Mouse (Mus musculus) midbrain, embryonic 14.5 days (tissue): ENCODE measurements around the gene Epha4. TPM values are rescaled to one million over a fixed set of nuclear protein-coding genes. Genes with fewer than 3 reads are reported as not detected.
A peak's percentile ranks its signal among the peaks of the same experiment; 100 is the strongest.

ENCODE experiments used
- ATAC-seq: fragments of 200-750 bp; cut with Nextera tagmentation; 2 replicates; pipeline ENCODE4 v1.8.0; 2017; ENCODE audit warnings: moderate number of reproducible peaks, moderate library complexity; ENCODE audit not compliant: low FRiP score, low TSS enrichment
- DNase-seq: peaks from one replicate; pipeline ENCODE4 v3.0.0-alpha.2; 2015
- H3K27ac ChIP-seq: fragments of 300-500 bp; sonication (generic); replicated peaks from 2 replicates; pipeline ENCODE4 v1.5.1; 2014; ENCODE audit warnings: mild to moderate bottlenecking, low read depth, low read length, moderate library complexity
- H3K27me3 ChIP-seq: fragments of 300-500 bp; sonication (generic); 2 replicates; pipeline ENCODE4 v1.6.1; 2014; ENCODE audit warnings: low read length, control low read depth, mixed read lengths; ENCODE audit not compliant: control insufficient read depth, insufficient read depth
- H3K36me3 ChIP-seq: fragments of 300-500 bp; sonication (generic); 2 replicates; pipeline ENCODE4 v1.6.1; 2014; ENCODE audit warnings: low read length, control low read depth; ENCODE audit not compliant: control insufficient read depth, insufficient read depth
- H3K4me1 ChIP-seq: fragments of 300-500 bp; sonication (generic); 2 replicates; pipeline ENCODE4 v1.6.1; 2014; ENCODE audit warnings: mild to moderate bottlenecking, antibody characterized with exemption, low read length, control low read depth; ENCODE audit not compliant: control insufficient read depth, insufficient read depth
- H3K4me2 ChIP-seq: fragments of 300-500 bp; sonication (generic); 2 replicates; pipeline ENCODE4 v1.6.1; 2014; ENCODE audit warnings: mild to moderate bottlenecking, low read length, moderate library complexity
- H3K4me3 ChIP-seq: fragments of 300-500 bp; sonication (generic); replicated peaks from 2 replicates; pipeline ENCODE4 v1.5.1; 2014; ENCODE audit warnings: low read depth, low read length
- H3K9ac ChIP-seq: fragments of 300-500 bp; sonication (generic); replicated peaks from 2 replicates; pipeline ENCODE4 v1.6.1; 2014; ENCODE audit warnings: mild to moderate bottlenecking, low read length, moderate library complexity
- H3K9me3 ChIP-seq: fragments of 300-500 bp; sonication (generic); 2 replicates; pipeline ENCODE4 v1.6.1; 2016; ENCODE audit warnings: low read length, control low read depth, mixed read lengths; ENCODE audit not compliant: control insufficient read depth
- whole genome bisulfite sequencing: fragments of 180-500 bp; shearing (Covaris S2); extraction: QIAGEN DNeasy Blood & Tissue Kit; methylation state at CpG from one replicate; pipeline ENCODE4 v1.1.7; 2014; 5-methylcytosine and 5-hydroxymethylcytosine counted together
- polyA plus RNA-seq: library from polyadenylated mRNA; unstranded; fragments of >200 nt; fragmentation: Nextera tagmentation; extraction: Ambion mirVana; gene quantifications from 2 replicates; pipeline ENCODE4 v1.2.1, GENCODE M21; 2014

The Epha4 gene
- polyA plus RNA-seq, 1 experiment from 2014 or later: 46.5 TPM

- H3K27me3 ChIP-seq: no peaks in the 10 kb centered on the region
- peak overlapping the region; percentile 62 for H3K4me3 ChIP-seq
- peak; percentile 32 for ATAC-seq
- peak; percentile 81 for DNase-seq
- under 1% methylated on average over 45 of the region's 45 CpGs for WGBS
- no peaks in the 10 kb centered on the region for H3K9me3 ChIP-seq
- H3K27ac ChIP-seq: peak overlapping the region; percentile 88
- peak overlapping the region; percentile 69 for H3K4me2 ChIP-seq
- H3K36me3 ChIP-seq: no peaks in the 10 kb centered on the region; the same call in 1 of the 2 replicates
- peak overlapping the region; percentile 64 for H3K9ac ChIP-seq
- H3K4me1 ChIP-seq: peaks cover 24% of the 10 kb centered on the region
These were observed 444 bp downstream of the Epha4 start for GRCm38 (mm10) chr1:77514325-77514962.

GRCm38 (mm10) chr1:77513959-77514324 lies 946 bp downstream of the Epha4 start:
- H3K9ac ChIP-seq: peak overlapping the region; percentile 64
- no peaks in the 10 kb centered on the region for H3K9me3 ChIP-seq
- ATAC-seq (no peak), DNase-seq (no peak)
- no peaks in the 10 kb centered on the region; the same call in 1 of the 2 replicates for H3K36me3 ChIP-seq
- under 1% methylated on average over 9 of the region's 9 CpGs for WGBS
- peak overlapping the region; percentile 88 for H3K27ac ChIP-seq
- peak overlapping the region; percentile 62 for H3K4me3 ChIP-seq
- peaks cover 24% of the 10 kb centered on the region for H3K4me1 ChIP-seq
- H3K27me3 ChIP-seq: no peaks in the 10 kb centered on the region
- peak overlapping the region; percentile 69 for H3K4me2 ChIP-seq

- Histone ChIP-seq H3K4me1 (peaks cover 24% of the 10 kb centered on the region), H3K27me3 (no peaks in the 10 kb centered on the region), H3K9me3 (no peaks in the 10 kb centered on the region), H3K9ac (peak overlapping the region; percentile 64), H3K27ac (peak overlapping the region; percentile 88), H3K4me3 (peak overlapping the region; percentile 62), H3K36me3 (no peaks in the 10 kb centered on the region; the same call in 1 of the 2 replicates), H3K4me2 (peak overlapping the region; percentile 69)
- peak; percentile 85 for DNase-seq
- WGBS: under 1% methylated on average over 27 of the region's 27 CpGs
- ATAC-seq: peak; percentile 38
These were observed 1.4 kb downstream of the Epha4 start for GRCm38 (mm10) chr1:77513411-77513941.

GRCm38 (mm10) chr1:77512431-77513195 lies 2.3 kb downstream of the Epha4 start:
- H3K4me3 ChIP-seq: peak overlapping the region; percentile 62
- H3K9me3 ChIP-seq: no peaks in the 10 kb centered on the region
- under 1% methylated on average over 20 of the region's 20 CpGs for WGBS
- DNase-seq (peak; percentile 76), ATAC-seq (no peak)
- H3K4me2 ChIP-seq: peak overlapping the region; percentile 69
- H3K27ac ChIP-seq: peak overlapping the region; percentile 88
- peaks cover 24% of the 10 kb centered on the region for H3K4me1 ChIP-seq
- no peaks in the 10 kb centered on the region; the same call in 1 of the 2 replicates for H3K36me3 ChIP-seq
- H3K9ac ChIP-seq: peak overlapping the region; percentile 64
- no peaks in the 10 kb centered on the region for H3K27me3 ChIP-seq

- peak overlapping the region; percentile 64 for H3K9ac ChIP-seq
- H3K4me3 ChIP-seq: peak overlapping the region; percentile 62
- H3K36me3 ChIP-seq: no peaks in the 10 kb centered on the region; the same call in 1 of the 2 replicates
- H3K27me3 ChIP-seq: no peaks in the 10 kb centered on the region
- DNase-seq (no peak), ATAC-seq (no peak)
- H3K4me2 ChIP-seq: peak overlapping the region; percentile 69
- 5% methylated on average over 4 of the region's 4 CpGs for WGBS
- peaks cover 25% of the 10 kb centered on the region for H3K4me1 ChIP-seq
- H3K27ac ChIP-seq: peak overlapping the region; percentile 88
- no peaks in the 10 kb centered on the region for H3K9me3 ChIP-seq
These were observed 2.9 kb downstream of the Epha4 start for GRCm38 (mm10) chr1:77512059-77512407.

GRCm38 (mm10) chr1:77511372-77512058 lies 3.4 kb downstream of the Epha4 start:
- H3K9ac ChIP-seq: peak overlapping the region; percentile 64
- no peaks in the 10 kb centered on the region for H3K9me3 ChIP-seq
- H3K4me3 ChIP-seq: peak overlapping the region; percentile 62
- whole genome bisulfite sequencing: 37% methylated on average over 10 of the region's 10 CpGs
- peak overlapping the region; percentile 69 for H3K4me2 ChIP-seq
- no peaks in the 10 kb centered on the region for H3K27me3 ChIP-seq
- peak overlapping the region; percentile 88; the same call in 1 of the 2 replicates for H3K27ac ChIP-seq
- no peak for ATAC-seq
- H3K4me1 ChIP-seq: peaks cover 26% of the 10 kb centered on the region
- DNase-seq: peak; percentile 25
- peaks cover 4% of the 10 kb centered on the region for H3K36me3 ChIP-seq

GRCm38 (mm10) chr1:77510623-77511022 lies 4.3 kb downstream of the Epha4 start:
- ATAC-seq (no peak), DNase-seq (no peak)
- no peaks in the 10 kb centered on the region for H3K27me3 ChIP-seq
- H3K4me1 ChIP-seq: peaks cover 34% of the 10 kb centered on the region
- H3K4me2 ChIP-seq: peak overlapping the region; percentile 69
- no peak overlapping the region for H3K27ac ChIP-seq
- WGBS: 47% methylated on average over 5 of the region's 5 CpGs
- peak overlapping the region; percentile 62; the same call in 1 of the 2 replicates for H3K4me3 ChIP-seq
- peak overlapping the region; percentile 64; the same call in 1 of the 2 replicates for H3K9ac ChIP-seq
- H3K36me3 ChIP-seq: peaks cover 7% of the 10 kb centered on the region
- no peaks in the 10 kb centered on the region for H3K9me3 ChIP-seq

- H3K27me3 ChIP-seq: no peaks in the 10 kb centered on the region
- no peaks in the 10 kb centered on the region for H3K9me3 ChIP-seq
- no peak overlapping the region for H3K9ac ChIP-seq
- peak overlapping the region; percentile 57 for H3K4me2 ChIP-seq
- H3K27ac ChIP-seq: peak overlapping the region; percentile 37; the same call in 1 of the 2 replicates
- DNase-seq (peak; percentile 12), ATAC-seq (no peak)
- peaks cover 7% of the 10 kb centered on the region for H3K36me3 ChIP-seq
- peak overlapping the region; percentile 19; the same call in 1 of the 2 replicates for H3K4me3 ChIP-seq
- WGBS: 76% methylated on average over 18 of the region's 18 CpGs
- peaks cover 69% of the 10 kb centered on the region for H3K4me1 ChIP-seq
These were observed 8.1 kb downstream of the Epha4 start for GRCm38 (mm10) chr1:77506856-77507200.
